Mouse (Mus musculus) CD4-positive helper T cell, adult 2 months (primary cell): ENCODE data around the gene Id3.

Experiments
- DNase-seq: peaks from one replicate; pipeline ENCODE4 v3.0.0-alpha.2; 2012; ENCODE audit warnings: low read depth, missing footprints, low spot score

Gene Id3

DNA sequence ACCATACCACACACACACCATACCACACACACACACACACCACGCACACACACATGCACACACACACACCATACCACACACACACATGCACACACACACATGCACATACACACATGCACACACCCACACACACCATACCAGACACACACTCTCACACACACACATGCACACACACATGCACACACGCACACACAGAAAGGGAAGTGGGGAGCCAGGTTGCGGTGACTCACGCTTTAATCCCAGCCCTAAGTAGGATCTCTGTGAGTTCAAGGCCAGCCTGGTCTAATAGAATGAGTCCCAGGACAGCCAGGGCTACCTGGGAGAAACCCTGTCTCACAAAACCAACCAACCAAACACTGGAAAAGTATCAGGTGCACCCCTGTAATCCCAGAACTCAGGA lies 18.7 kb upstream of the Id3 start:
- no peak for DNase-seq

DNA sequence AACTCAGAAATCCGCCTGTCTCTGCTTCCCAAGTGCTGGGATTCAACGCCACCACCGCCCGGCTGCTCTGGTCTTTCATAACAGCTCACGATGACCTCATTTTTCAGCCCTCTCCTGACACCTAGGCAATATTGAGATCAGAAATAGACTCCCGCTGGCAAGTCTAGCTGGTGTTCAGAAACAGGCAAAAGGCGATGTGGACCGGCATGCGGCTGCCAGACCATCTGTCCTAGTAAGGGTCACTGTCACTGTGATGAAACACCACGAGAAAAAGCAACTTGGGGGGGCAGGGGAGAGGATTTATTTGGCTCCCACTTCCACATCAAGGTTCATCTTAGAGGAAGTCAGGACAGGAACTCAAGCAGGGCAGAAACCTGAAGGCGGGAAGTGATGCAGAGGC lies 17.8 kb upstream of the Id3 start:
- no peak for DNase-seq

GRCm38 (mm10) chr4:136126019-136126418 lies 17.3 kb upstream of the Id3 start:
- DNase-seq: no peak

DNA sequence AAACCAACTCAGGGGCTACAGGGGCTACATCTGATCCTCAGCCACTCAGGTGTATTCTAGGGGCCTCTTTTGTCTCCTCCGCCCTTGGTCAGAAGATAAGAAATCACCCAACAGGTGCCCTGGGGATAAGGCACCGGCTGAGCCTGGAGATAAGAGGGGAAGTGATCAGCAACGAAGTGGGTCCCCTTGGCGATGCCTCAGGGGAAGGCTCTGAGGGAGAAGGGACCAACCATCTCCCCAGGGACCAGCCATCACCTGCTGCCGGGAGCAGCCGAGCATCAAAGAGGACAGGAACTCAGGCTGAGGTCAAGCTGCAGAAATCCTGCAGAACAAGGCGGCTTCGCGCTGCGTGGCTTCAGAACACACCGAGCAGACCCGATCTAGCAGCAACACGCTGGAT lies 15.6 kb upstream of the Id3 start:
- no peak for DNase-seq

- DNase-seq: no peak
Measured at GRCm38 (mm10) chr4:136129842-136130241, 13.5 kb upstream of the Id3 start.

- no peak for DNase-seq
Measured at GRCm38 (mm10) chr4:136133801-136134200, 9.5 kb upstream of the Id3 start.

GRCm38 (mm10) chr4:136134418-136134977 lies 8.8 kb upstream of the Id3 start:
- DNase-seq: no peak

- DNase-seq: no peak
Measured at GRCm38 (mm10) chr4:136134978-136135873, 8.1 kb upstream of the Id3 start.

DNA sequence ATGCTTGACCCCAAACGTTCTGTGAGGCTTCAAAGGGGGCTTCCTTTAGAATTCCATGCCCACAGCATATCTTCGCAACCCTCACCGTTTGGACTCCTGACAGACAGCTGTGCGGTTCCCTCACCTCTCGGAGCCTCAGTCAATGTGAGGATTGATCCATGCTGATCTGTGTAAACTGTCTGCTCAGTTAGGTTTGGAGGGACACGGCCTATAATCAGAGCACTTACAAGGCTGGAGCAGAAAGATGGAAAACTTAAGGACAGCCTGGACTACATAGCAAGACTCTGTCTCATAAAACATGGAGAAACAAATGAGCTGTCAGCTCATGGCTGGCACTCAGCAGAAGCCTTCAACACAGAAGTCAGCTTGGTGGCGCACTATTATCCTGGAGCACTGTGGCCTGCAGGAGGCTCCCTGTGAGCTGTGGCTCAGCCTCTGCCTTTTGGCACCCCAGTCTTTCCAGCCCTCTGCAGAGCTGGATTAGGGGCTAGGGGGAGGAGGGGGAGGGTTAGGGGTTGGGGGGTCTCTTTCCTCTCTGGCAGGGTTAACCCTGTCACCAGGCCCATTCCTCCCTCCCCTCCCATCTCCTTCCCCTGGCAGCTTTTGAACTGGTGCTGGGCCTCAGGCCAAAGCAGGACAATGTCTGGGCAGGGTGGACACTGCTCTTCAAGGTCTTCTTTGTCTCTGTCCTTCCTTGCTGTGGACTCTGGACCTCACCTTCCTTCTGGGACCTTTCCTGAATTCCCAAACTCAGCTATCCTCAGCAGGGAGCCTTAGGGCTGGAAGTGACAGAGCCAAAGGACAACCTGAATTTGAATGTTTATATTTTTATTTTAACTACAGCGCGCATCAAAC lies 7.2 kb upstream of the Id3 start:
- DNase-seq: no peak

DNA sequence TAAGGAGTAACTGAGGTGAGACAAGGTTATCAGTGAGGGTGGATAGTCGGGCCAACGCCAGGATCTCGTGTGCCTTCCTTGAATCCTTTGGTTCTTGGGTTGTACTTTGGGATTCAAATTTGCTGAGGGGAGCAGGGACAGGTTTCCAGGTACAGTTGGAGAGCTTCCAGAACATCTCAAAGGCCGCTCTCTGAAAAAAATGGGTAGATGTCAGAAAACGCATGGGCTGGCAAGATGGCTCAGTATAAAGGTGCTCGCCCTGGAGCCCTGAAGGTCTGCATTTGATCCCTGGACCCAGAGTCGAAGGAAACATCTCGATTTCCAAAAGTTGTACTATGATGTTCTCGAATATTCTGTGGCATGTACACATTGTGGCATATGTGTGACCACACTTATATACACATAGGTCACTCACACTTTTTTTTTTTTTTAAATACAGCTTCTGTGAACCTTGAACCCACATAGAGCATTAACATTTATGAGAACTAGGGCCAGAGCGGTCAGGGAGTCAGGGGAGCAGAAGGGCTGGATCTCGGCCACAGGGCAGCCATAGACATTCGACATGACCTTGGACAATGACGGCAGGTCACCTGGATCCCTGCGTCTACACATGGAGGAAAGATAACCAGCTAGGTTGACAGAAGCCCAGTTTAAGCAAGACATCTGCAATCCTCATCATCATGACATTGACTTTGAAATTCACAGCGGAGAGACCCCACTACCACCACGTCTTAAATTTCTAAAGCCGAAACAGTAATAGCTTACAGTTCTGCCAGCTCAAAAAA lies 3.8 kb upstream of the Id3 start:
- no peak for DNase-seq

DNA sequence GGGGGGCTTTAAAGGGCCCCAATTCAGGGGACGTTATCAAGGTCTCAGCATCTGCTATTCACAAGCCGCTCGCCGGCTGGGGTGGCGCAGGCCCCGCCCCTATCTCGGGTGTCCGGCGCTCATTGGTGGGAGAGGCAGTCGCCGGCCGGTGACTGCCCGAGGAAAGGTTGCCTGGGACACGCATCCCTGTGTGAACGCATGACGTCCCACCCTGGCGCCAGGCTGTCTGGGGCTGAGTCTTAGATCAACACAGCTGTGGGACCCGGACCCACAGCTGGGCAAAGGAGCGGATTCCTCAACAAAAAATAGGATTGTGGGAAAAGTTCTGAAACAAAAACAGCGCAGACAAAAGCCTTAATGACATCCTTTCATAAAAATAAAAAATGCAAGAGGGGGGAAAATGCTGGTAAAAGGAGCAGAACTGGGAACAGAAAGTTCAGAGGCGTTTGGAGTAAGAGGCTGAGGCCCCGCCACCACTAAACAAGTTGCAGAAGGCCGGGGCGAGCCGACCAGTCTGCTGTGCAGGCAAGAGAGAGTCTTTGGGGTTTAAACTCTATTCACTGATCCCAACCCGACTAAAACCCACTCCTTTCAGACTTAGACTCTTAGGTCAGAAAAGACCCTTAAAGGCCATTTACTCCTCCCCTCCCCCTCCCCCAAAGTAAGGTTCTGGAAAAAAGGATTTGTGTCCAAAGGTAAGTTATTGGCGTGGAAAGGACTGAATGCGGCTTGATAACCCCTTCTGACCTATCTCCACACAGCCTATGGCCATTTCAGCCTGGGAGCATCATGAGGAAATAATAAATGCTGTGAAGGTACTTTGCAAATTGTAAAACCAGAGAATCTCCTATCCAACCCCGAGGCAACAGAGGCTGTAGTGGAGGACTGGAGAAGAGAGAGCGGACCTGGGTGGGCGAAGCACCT lies 2.7 kb upstream of the Id3 start:
- DNase-seq: peak; percentile 68

DNA sequence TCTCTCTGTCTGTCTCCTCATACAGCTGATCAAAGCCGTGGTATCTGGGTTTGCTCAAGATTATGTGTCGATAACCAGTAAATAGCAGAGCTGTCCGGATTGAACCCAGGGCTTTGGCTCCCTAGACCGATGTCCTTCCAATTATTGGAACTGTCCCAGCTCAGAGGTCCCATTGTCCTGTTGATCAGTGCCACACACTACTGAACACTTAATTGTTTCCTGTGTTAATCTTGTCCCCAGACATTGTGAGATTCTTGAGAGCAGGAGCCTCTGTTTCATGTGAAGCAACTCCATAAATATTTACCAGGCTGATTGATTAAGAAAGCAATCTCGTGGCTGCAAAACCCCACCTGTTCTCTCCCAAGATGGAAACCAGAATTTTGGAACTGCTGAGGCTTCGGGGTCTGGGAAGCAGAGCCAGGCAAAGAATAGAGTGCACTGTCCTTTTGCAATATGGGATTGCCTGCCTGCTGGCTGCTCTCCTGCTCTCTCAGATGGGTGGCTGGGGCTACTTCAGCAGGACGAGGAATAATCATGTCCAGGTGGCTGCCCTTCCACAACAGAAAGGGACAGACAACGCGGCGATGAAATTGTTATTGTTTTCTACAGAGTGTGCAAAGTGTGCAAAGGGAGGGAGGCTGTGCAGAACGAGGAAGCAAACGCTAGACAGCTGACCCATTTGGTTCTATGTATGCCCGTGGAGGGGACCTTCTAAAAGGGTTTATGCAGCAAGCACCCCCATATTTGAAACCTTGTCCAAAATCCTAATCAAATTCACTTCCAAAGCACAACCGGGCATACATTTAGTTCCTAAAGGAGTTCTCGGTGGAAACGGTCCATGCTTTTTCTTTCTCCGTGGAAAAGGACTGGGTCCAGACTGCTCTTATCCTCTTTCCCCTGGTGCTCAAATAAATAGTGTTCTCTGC lies 767 bp upstream of the Id3 start:
- no peak for DNase-seq

GRCm38 (mm10) chr4:136144126-136144926 lies 1.0 kb downstream of the Id3 start:
- peak; percentile 84 for DNase-seq

GRCm38 (mm10) chr4:136144927-136145292 lies 1.6 kb downstream of the Id3 start:
- no peak for DNase-seq

GRCm38 (mm10) chr4:136145362-136145885 lies 2.1 kb downstream of the Id3 start:
- DNase-seq: no peak

DNA sequence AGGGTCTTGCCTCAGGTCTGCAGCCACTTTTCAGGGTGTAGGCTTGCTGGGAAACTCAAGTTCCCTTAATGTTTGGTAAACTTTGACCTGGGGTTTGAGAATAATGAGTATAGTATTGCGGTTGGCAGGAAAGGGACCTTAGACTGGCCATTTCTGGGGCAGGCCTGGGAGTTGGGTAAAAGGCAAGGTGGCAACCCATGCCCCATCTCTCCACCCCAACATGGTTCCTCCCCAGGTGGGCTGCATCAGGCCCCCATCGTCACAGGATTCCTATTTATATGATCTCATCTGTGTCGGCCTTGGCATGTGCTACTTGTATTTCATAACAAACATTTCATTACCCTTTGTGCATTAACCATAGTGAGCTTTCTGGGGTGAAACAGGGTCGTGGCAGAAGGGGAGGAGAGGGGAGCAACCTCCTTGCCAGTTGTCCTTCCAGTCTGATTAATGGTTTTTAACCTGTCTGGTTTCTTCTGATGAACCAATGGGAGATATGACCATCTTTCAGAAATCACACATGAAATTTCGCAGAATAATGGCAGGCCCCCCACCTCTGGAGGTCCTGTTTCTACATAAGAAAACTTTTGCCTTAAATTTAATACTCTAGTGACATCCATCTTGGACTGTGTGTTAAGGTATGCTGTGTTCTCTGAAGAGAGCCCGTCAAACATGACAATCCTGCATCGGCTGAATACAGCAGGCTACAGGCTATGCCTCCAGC lies 2.9 kb downstream of the Id3 start:
- DNase-seq: no peak

DNA sequence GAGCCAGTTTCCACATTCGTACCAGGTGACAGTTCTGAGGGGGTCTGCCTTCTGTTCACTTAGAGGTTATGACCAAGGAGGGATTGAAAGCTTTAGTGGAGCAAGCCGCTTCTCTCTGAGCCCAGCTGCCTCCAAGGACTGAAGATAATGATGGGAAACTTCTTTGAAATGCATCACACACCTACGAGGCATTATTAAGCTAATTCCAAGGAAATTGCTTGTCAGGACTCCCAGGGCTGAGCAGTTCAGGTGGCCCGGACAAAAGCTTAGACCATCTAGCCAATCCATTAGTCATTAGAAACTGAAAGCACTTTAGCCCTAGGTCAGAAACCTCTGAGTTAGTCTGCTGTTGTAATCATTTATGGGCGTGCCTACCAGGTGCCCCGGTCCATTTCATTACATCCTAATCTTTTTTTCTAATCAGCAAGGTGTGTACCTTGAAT lies 3.4 kb downstream of the Id3 start:
- DNase-seq: no peak
